Mouse (Mus musculus) limb, embryonic 14.5 days (tissue): ENCODE measurements around the gene Sh2d4b. TPM values are rescaled to one million over a fixed set of nuclear protein-coding genes. Genes with fewer than 3 reads are reported as not detected.

Source experiments
- ATAC-seq: fragments of 200-750 bp; cut with Nextera tagmentation; 2 replicates; pipeline ENCODE4 v1.8.0; 2017; ENCODE audit warnings: low read depth, moderate number of reproducible peaks, moderate TSS enrichment; ENCODE audit not compliant: low FRiP score
- DNase-seq: peaks from one replicate; pipeline ENCODE4 v3.0.0-alpha.2; 2015; ENCODE audit warnings: low spot score
- H3K27ac ChIP-seq: fragments of 300-500 bp; sonication (generic); replicated peaks from 2 replicates; pipeline ENCODE4 v1.5.1; 2014; ENCODE audit warnings: low read depth, mild to moderate bottlenecking, low read length, moderate library complexity, mixed read lengths
- H3K27me3 ChIP-seq: fragments of 300-500 bp; sonication (generic); 2 replicates; pipeline ENCODE4 v1.6.1; 2014; ENCODE audit warnings: low read length, mixed read lengths; ENCODE audit not compliant: control insufficient read depth, insufficient read depth
- H3K36me3 ChIP-seq: fragments of 300-500 bp; sonication (generic); 2 replicates; pipeline ENCODE4 v1.6.1; 2014; ENCODE audit warnings: mild to moderate bottlenecking, low read length, moderate library complexity, mixed read lengths; ENCODE audit not compliant: control insufficient read depth, insufficient read depth
- H3K4me1 ChIP-seq: fragments of 300-500 bp; sonication (generic); 2 replicates; pipeline ENCODE4 v1.6.1; 2014; ENCODE audit warnings: antibody characterized with exemption, low read length, mixed read lengths; ENCODE audit not compliant: control insufficient read depth, insufficient read depth
- H3K4me2 ChIP-seq: fragments of 300-500 bp; sonication (generic); replicated peaks from 2 replicates; pipeline ENCODE4 v1.6.1; 2014; ENCODE audit warnings: low read depth, mild to moderate bottlenecking, low read length, moderate library complexity; ENCODE audit not compliant: severe bottlenecking
- H3K4me3 ChIP-seq: fragments of 300-500 bp; sonication (generic); replicated peaks from 2 replicates; pipeline ENCODE4 v1.5.1; 2014; ENCODE audit warnings: low read length
- H3K9ac ChIP-seq: fragments of 300-500 bp; sonication (generic); 2 replicates; pipeline ENCODE4 v1.6.1; 2014; ENCODE audit warnings: mild to moderate bottlenecking, low read depth, low read length, moderate library complexity; ENCODE audit not compliant: severe bottlenecking
- H3K9me3 ChIP-seq: fragments of 300-500 bp; sonication (generic); 2 replicates; pipeline ENCODE4 v1.6.1; 2016; ENCODE audit warnings: low read length; ENCODE audit not compliant: control insufficient read depth
- POLR2A ChIP-seq: fragments of 200-500 bp; IDR thresholded peaks from 2 replicates; pipeline ENCODE4 v1.8.0; 2012; ENCODE audit warnings: inconsistent platforms, mild to moderate bottlenecking, moderate library complexity, borderline replicate concordance; ENCODE audit not compliant: insufficient read depth, insufficient read length; ENCODE audit errors: extremely low read depth
- WGBS: fragments of 180-500 bp; shearing (Covaris S2); extraction: QIAGEN DNeasy Blood & Tissue Kit; methylation state at CpG from one replicate; pipeline ENCODE4 v1.1.7; 2014; 5-methylcytosine and 5-hydroxymethylcytosine counted together
- polyA plus RNA-seq, 2 experiments: library from polyadenylated mRNA; depleted of rRNA in 1 of 2; stranded (reverse) in 1 of 2; unstranded in 1 of 2; fragments of >200 nt; fragmentation: Nextera tagmentation in 1 of 2; extraction: Ambion mirVana in 1 of 2; gene quantifications; 2 replicates each; pipeline versions ENCODE4 v1.2.1 to v1.2.3; 2012 to 2014

Gene Sh2d4b
- polyA plus RNA-seq, 2 experiments, result 0.48 to 1.2 TPM

DNA sequence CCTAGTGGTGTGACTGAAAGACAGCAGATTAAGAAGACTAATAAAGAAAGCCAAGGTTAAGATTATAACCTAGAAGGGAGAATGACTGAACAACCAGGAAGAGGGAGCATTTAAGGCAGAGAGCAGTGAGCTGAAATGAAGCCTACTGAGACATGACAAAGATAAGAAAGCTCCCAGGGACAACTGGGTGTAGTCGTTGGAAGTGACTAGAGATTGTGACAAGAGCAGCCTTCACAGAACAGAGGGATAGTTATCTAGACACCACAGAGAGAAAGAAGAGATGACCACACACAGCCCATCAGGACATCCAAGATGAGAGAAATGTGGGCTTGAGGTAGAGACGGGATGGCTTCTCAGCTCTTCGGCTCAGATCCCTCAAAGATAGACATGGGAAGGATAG is 29.4 kb downstream of the Sh2d4b start:
- TF ChIP-seq POLR2A, result no peak
- DNase-seq (no peak), ATAC-seq (no peak)
- Histone ChIP-seq H3K36me3 (no peaks in the 10 kb centered on the region), H3K4me1 (no peaks in the 10 kb centered on the region), H3K27me3 (no peaks in the 10 kb centered on the region), H3K9me3 (no peaks in the 10 kb centered on the region), H3K4me2 (no peak overlapping the region), H3K27ac (no peak overlapping the region), H3K4me3 (no peak overlapping the region), H3K9ac (no peak overlapping the region)
- 87% methylated on average over 3 of the region's 3 CpGs for WGBS

DNA sequence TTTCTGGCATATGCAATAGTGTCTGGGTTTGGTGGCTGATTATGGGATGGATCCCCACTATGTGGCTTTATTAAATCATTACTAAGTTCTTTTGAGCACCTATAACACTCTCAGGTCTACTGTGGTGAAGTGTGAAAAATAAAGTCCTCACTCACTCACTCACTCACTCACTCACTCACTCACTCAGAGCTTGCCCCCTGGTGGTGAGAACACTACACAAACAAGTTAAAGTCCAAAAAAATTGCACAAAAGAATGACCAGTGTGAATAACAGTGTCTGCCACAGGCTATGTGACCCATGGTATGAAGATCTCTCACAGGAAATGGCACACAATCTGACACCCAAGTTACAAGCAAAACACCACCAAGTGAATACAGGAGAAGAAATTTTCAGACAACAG is 30.0 kb downstream of the Sh2d4b start:
- Histone ChIP-seq H3K27me3 (no peaks in the 10 kb centered on the region), H3K4me2 (no peak overlapping the region), H3K27ac (no peak overlapping the region), H3K4me3 (no peak overlapping the region), H3K9me3 (no peaks in the 10 kb centered on the region), H3K36me3 (no peaks in the 10 kb centered on the region), H3K9ac (no peak overlapping the region), H3K4me1 (no peaks in the 10 kb centered on the region)
- ATAC-seq (no peak), DNase-seq (no peak)
- no peak for TF ChIP-seq POLR2A

DNA sequence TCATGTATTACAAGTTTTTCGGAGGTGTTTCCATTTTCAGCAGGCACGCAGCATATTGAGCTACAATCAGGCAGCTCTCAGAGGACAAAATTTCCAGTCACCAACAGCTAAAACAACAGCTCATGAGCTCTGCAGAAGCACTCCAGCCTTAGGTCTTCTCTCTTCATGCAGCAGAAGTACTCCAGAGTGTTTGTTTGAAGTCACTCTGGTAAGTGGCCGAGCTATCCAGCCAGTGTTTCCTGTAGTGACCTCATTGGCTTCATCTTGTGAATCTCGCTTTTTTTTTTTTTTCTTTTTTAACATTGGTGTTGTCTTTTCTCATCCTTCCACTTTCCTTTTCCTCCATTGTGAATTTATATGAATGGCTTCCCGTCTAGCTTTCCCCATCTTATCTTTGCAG is 40.1 kb downstream of the Sh2d4b start:
- no peaks in the 10 kb centered on the region for H3K9me3 ChIP-seq
- no peak for DNase-seq
- H3K27ac ChIP-seq, result no peak overlapping the region
- no peaks in the 10 kb centered on the region for H3K4me1 ChIP-seq
- H3K4me2 ChIP-seq, result no peak overlapping the region
- H3K36me3 ChIP-seq, result no peaks in the 10 kb centered on the region
- no peak for TF ChIP-seq POLR2A
- no peak for ATAC-seq
- no peak overlapping the region for H3K4me3 ChIP-seq
- H3K27me3 ChIP-seq, result no peaks in the 10 kb centered on the region
- H3K9ac ChIP-seq, result no peak overlapping the region
- WGBS, result 77% methylated on average over 5 of the region's 5 CpGs

DNA sequence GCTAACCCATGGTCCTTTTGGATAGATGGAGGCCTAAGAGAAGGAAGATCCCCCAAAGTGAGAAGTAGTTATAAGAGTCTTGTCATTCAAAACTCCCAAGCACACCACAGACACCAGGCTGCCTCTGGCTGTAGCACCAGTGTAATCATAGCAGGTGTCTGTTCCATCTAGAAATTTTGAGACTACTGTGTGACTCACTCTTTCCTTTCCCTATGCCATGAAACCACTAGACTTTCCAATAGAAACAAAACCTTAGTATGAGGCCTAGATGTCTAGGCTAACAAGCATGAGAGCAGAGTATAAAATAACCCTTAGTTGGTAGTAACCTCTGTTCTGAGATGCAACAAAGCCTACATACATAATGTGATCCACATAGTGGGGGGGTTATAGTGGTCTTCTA is 55.7 kb downstream of the Sh2d4b start:
- Histone ChIP-seq H3K9me3 (no peaks in the 10 kb centered on the region), H3K27ac (no peak overlapping the region), H3K27me3 (no peaks in the 10 kb centered on the region), H3K36me3 (no peaks in the 10 kb centered on the region), H3K4me2 (no peak overlapping the region), H3K9ac (no peak overlapping the region), H3K4me1 (no peaks in the 10 kb centered on the region), H3K4me3 (no peak overlapping the region)
- ATAC-seq (no peak), DNase-seq (no peak)
- no peak for TF ChIP-seq POLR2A

DNA sequence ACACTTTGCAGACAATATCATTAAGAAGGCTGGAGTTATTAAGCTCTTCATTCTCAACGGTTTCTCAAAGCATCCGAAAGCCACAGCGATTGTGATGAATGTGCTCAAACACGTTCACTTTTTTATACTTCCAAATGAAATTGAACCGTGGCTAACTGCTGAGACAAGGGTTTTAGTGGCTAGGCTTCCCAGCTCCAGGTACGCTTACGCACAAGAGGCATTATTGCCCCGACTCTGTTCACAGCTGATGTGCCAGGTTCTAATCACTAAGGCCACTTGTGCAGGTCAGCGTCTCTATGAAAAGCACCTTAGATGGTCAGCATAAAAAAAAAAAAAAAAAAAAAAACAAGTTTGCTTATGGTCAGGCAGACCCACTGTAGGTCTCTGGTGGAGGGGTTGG is 62.6 kb downstream of the Sh2d4b start:
- Histone ChIP-seq H3K4me1 (no peaks in the 10 kb centered on the region), H3K36me3 (no peaks in the 10 kb centered on the region), H3K4me2 (no peak overlapping the region), H3K9me3 (no peaks in the 10 kb centered on the region), H3K4me3 (no peak overlapping the region), H3K27me3 (no peaks in the 10 kb centered on the region), H3K9ac (no peak overlapping the region), H3K27ac (no peak overlapping the region)
- DNase-seq (no peak), ATAC-seq (no peak)
- no peak for TF ChIP-seq POLR2A
- 80% methylated on average over 9 of the region's 9 CpGs for whole genome bisulfite sequencing

DNA sequence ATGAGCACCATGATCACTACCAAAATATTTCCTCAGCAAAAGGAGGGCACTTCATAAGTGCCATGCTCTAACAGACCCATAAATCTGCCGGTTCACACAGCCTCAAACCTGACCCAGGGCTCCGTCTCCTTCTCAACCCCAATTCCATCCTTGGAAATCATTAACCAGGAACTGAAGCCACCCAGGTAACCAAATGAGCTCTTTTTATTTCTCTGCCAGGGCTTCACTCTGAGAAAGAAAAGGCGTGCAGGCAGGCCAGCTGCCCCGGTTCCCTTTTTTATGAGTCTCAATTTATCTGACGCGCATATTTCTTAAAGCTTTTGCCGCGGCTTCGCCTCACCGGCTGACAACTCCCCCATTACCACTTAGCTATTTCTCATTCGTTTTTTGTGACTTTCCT is 63.0 kb downstream of the Sh2d4b start:
- TF ChIP-seq POLR2A, result no peak
- Histone ChIP-seq H3K27me3 (no peaks in the 10 kb centered on the region), H3K27ac (no peak overlapping the region), H3K4me3 (no peak overlapping the region), H3K4me1 (no peaks in the 10 kb centered on the region), H3K4me2 (no peak overlapping the region), H3K9ac (no peak overlapping the region), H3K36me3 (no peaks in the 10 kb centered on the region), H3K9me3 (no peaks in the 10 kb centered on the region)
- DNase-seq, result no peak
- no peak for ATAC-seq
- 50% methylated on average over 11 of the region's 11 CpGs for WGBS
